Mouse (Mus musculus) MEL (cell line): ENCODE measurements around the gene Trio. TPM values are rescaled to one million over a fixed set of nuclear protein-coding genes. Genes with fewer than 3 reads are reported as not detected.

Source experiments
- DNase-seq: peaks from one replicate; pipeline ENCODE4 v3.0.0; 2011; ENCODE audit warnings: low read depth, low spot score
- H3K27ac ChIP-seq: 2 replicates; pipeline ENCODE4 v1.5.1; 2012; ENCODE audit warnings: low read depth, mild to moderate bottlenecking, control low read depth, low read length, moderate library complexity; ENCODE audit not compliant: control insufficient read depth
- H3K27me3 ChIP-seq, 2 experiments: fragments of 150-350 bp in 1 of 2; sonication (generic) in 1 of 2; 2 replicates each; pipeline ENCODE4 v1.6.1; 2012; ENCODE audit warnings: low read length in 2 of 2, mild to moderate bottlenecking in 2 of 2, improper control_type of control experiment in 1 of 2, moderate library complexity in 1 of 2; ENCODE audit not compliant: insufficient read depth in 2 of 2, control insufficient read depth in 1 of 2
- H3K36me3 ChIP-seq, 2 experiments: 2 replicates each; pipeline ENCODE4 v1.6.1; 2012 to 2014; ENCODE audit warnings: low read length in 2 of 2, improper control_type of control experiment in 1 of 2, inconsistent platforms in 1 of 2, mild to moderate bottlenecking in 1 of 2; ENCODE audit not compliant: insufficient read depth in 2 of 2, control insufficient read depth in 1 of 2
- H3K4me1 ChIP-seq, 2 experiments: fragments of 150-350 bp in 1 of 2; sonication (generic) in 1 of 2; 2 replicates each; pipeline ENCODE4 v1.6.1; 2012; ENCODE audit warnings: low read length in 2 of 2, improper control_type of control experiment in 1 of 2, mild to moderate bottlenecking in 1 of 2; ENCODE audit not compliant: insufficient read depth in 2 of 2, control insufficient read depth in 1 of 2
- H3K4me3 ChIP-seq, 2 experiments: fragments of 150-350 bp in 1 of 2; sonication (generic) in 1 of 2; 2 replicates each; pipeline ENCODE4 v1.5.1; 2012; ENCODE audit warnings: low read depth in 2 of 2, low read length in 2 of 2, mild to moderate bottlenecking in 2 of 2, moderate library complexity in 2 of 2, control low read depth in 1 of 2, improper control_type of control experiment in 1 of 2; ENCODE audit not compliant: control insufficient read depth in 1 of 2, insufficient read depth in 1 of 2
- H3K79me2 ChIP-seq: 2 replicates; pipeline ENCODE4 v1.6.1; 2012; ENCODE audit warnings: mild to moderate bottlenecking, low read length, moderate library complexity; ENCODE audit not compliant: control insufficient read depth, poor library complexity, insufficient read depth
- H3K9ac ChIP-seq: 2 replicates; pipeline ENCODE4 v1.6.1; 2012; ENCODE audit warnings: low read depth, mild to moderate bottlenecking, control low read depth, low read length, moderate library complexity; ENCODE audit not compliant: control insufficient read depth, poor library complexity, severe bottlenecking
- H3K9me3 ChIP-seq: fragments of 150-350 bp; sonication (generic); replicated peaks from 2 replicates; pipeline ENCODE4 v1.6.1; 2012; ENCODE audit warnings: mild to moderate bottlenecking, low read length, improper control_type of control experiment, moderate library complexity; ENCODE audit not compliant: insufficient read depth
- BHLHE40 ChIP-seq: IDR thresholded peaks from 2 replicates; pipeline ENCODE4 v1.6.1; 2012; ENCODE audit warnings: low read depth, mild to moderate bottlenecking, inconsistent platforms, low read length, improper control_type of control experiment, borderline replicate concordance
- CHD1 ChIP-seq: IDR thresholded peaks from 2 replicates; pipeline ENCODE4 v1.6.1; 2012; ENCODE audit warnings: low read depth, mild to moderate bottlenecking, inconsistent platforms, low read length, improper control_type of control experiment
- CHD2 ChIP-seq: IDR thresholded peaks from 2 replicates; pipeline ENCODE4 v1.6.1; 2011; ENCODE audit warnings: low read length, improper control_type of control experiment
- E2F4 ChIP-seq: IDR thresholded peaks from 2 replicates; pipeline ENCODE4 v1.6.1; 2011; ENCODE audit warnings: low read depth, low read length, improper control_type of control experiment, borderline replicate concordance
- ETS1 ChIP-seq: IDR thresholded peaks from 2 replicates; pipeline ENCODE4 v1.6.1; 2012; ENCODE audit warnings: low read depth, mild to moderate bottlenecking, inconsistent platforms, low read length, improper control_type of control experiment, moderate library complexity
- JUND ChIP-seq: IDR thresholded peaks from 2 replicates; pipeline ENCODE4 v1.6.1; 2011; ENCODE audit warnings: low read depth, mild to moderate bottlenecking, improper control_type of control experiment, low read length
- KAT2A ChIP-seq: conservative IDR thresholded peaks from 2 replicates; pipeline ENCODE4 v1.6.1; 2012; ENCODE audit warnings: low read depth, low read length, improper control_type of control experiment, inconsistent platforms
- MAZ ChIP-seq: IDR thresholded peaks from 2 replicates; pipeline ENCODE4 v1.6.1; 2012; ENCODE audit warnings: low read depth, mild to moderate bottlenecking, inconsistent platforms, low read length, improper control_type of control experiment
- MXI1 ChIP-seq: IDR thresholded peaks from 2 replicates; pipeline ENCODE4 v1.6.1; 2011; ENCODE audit warnings: mild to moderate bottlenecking, low read depth, low read length, improper control_type of control experiment
- MYB ChIP-seq: IDR thresholded peaks from 2 replicates; pipeline ENCODE4 v1.6.1; 2011; ENCODE audit warnings: mild to moderate bottlenecking, low read depth, low read length, improper control_type of control experiment
- POLR2A ChIP-seq, 2 experiments: IDR thresholded peaks; 2 replicates each; pipeline ENCODE4 v1.6.1; 2011 to 2012; ENCODE audit warnings: low read length in 2 of 2, mild to moderate bottlenecking in 2 of 2, control low read depth in 1 of 2, improper control_type of control experiment in 1 of 2, low read depth in 1 of 2, moderate library complexity in 1 of 2; ENCODE audit not compliant: control insufficient read depth in 1 of 2, insufficient read depth in 1 of 2, poor library complexity in 1 of 2
- TBP ChIP-seq: IDR thresholded peaks from 2 replicates; pipeline ENCODE4 v1.8.0; 2011; ENCODE audit warnings: low read depth, low read length, improper control_type of control experiment
- TCF12 ChIP-seq: IDR thresholded peaks from 2 replicates; pipeline ENCODE4 v1.6.1; 2014; ENCODE audit warnings: low read depth, mild to moderate bottlenecking, inconsistent platforms, low read length, improper control_type of control experiment, moderate library complexity
- UBTF ChIP-seq: IDR thresholded peaks from 2 replicates; pipeline ENCODE4 v1.6.1; 2012; ENCODE audit warnings: low read depth, mild to moderate bottlenecking, inconsistent platforms, low read length, improper control_type of control experiment, moderate library complexity, borderline replicate concordance; ENCODE audit not compliant: insufficient read depth
- ZC3H11A ChIP-seq: IDR thresholded peaks from 2 replicates; pipeline ENCODE4 v1.6.1; 2012; ENCODE audit warnings: low read depth, mild to moderate bottlenecking, inconsistent platforms, low read length, improper control_type of control experiment
- ZKSCAN1 ChIP-seq: IDR thresholded peaks from 2 replicates; pipeline ENCODE4 v1.6.1; 2012; ENCODE audit warnings: low read depth, mild to moderate bottlenecking, inconsistent platforms, low read length, improper control_type of control experiment, moderate library complexity
- ZMIZ1 ChIP-seq: IDR thresholded peaks from 2 replicates; pipeline ENCODE4 v1.6.1; 2012; ENCODE audit warnings: low read depth, mild to moderate bottlenecking, inconsistent platforms, low read length, improper control_type of control experiment, moderate library complexity
- ZNF384 ChIP-seq: IDR thresholded peaks from 2 replicates; pipeline ENCODE4 v1.6.1; 2012; ENCODE audit warnings: low read depth, mild to moderate bottlenecking, inconsistent platforms, low read length, improper control_type of control experiment
- polyA plus RNA-seq, 2 experiments: library from polyadenylated mRNA; stranded (reverse) in 1 of 2; unstranded in 1 of 2; fragments of >175 nt in 1 of 2; fragments of >200 nt in 1 of 2; gene quantifications; 2 replicates each; pipeline versions ENCODE4 v1.2.1 to v1.2.4; 2012; ENCODE audit warnings: low replicate concordance in 2 of 2, low read depth in 1 of 2; ENCODE audit not compliant: insufficient read length in 2 of 2, insufficient read depth in 1 of 2, missing spikeins in 1 of 2
- total RNA-seq: library from RNA; depleted of rRNA; stranded (reverse); fragments of 300-350 nt; gene quantifications from 2 replicates; pipeline ENCODE4 v1.2.3, GENCODE M21; 2012

Gene Trio
- total and polyA plus RNA-seq, 3 experiments, result 0.91 to 1.1 TPM; not detected in 1

DNA sequence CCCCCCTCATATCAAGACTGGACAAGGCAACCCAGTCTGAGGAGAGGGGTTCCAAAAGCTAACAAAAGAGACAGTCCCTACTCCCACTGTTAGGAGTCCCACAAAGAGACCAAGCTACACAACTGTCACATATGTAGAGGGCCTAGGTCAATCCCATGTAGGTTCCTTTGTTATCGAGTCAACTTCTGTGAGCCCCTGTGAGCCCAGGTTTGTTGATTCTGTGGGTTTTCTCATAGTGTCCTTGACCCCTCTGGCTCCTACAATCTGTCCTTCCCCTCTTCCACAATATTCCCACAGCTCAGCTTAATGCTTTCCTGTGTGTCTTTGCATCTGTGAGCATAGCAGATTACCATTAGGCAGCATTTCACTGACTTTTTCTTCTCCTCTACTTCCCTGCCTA is 28.5 kb upstream of the Trio start:
- Histone ChIP-seq H3K9me3 (no peaks in the 10 kb centered on the region), H3K36me3 (no peaks in the 10 kb centered on the region), H3K4me1 (no peaks in the 10 kb centered on the region), H3K27ac (no peak overlapping the region), H3K9ac (no peak overlapping the region), H3K27me3 (no peaks in the 10 kb centered on the region), H3K79me2 (no peaks in the 10 kb centered on the region), H3K4me3 (no peak overlapping the region)
- no peak for DNase-seq
- no peak for TF ChIP-seq MXI1
- no peak for TF ChIP-seq JUND
- TF ChIP-seq MYB, result no peak
- no peak for TF ChIP-seq ZNF384
- no peak for TF ChIP-seq CHD1
- TF ChIP-seq E2F4, result no peak
- TF ChIP-seq TBP, result no peak
- TF ChIP-seq TCF12, result no peak
- TF ChIP-seq MAZ, result no peak
- no peak for TF ChIP-seq ZKSCAN1
- no peak for TF ChIP-seq BHLHE40

DNA sequence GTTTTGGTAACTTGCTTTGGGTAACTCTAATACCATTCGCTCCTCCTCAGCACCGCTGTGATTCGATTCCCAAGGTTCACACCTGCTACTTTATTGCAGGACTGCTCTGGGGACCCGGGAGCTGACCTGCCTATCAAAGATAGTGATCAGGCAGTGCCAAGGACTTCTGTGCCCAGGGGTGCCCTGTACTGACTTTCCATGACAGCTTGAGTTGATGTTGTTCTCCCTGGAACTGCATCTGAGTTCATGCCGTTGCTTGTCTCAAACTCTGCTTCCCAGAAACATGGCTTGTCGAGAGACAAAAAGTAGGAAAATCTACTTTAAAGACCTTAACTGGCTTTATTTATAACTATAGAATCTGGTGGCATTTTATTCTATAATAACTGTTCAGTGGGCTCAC is 27.6 kb upstream of the Trio start:
- H3K79me2 ChIP-seq, result no peaks in the 10 kb centered on the region
- TF ChIP-seq TCF12 (no peak), ZNF384 (no peak), ZC3H11A (no peak), ZMIZ1 (no peak), POLR2A (IDR thresholded peaks at IDR 0.05; ENCODE audit: control insufficient read depth in 1 of 2, insufficient read depth in 1 of 2, low read depth in 1 of 2, low read length in 2 of 2, poor library complexity in 1 of 2) (no peak), UBTF (no peak), E2F4 (no peak), CHD1 (no peak), ETS1 (no peak), KAT2A (no peak), CHD2 (no peak), MAZ (no peak)
- H3K4me3 ChIP-seq, result no peak overlapping the region
- no peaks in the 10 kb centered on the region for H3K4me1 ChIP-seq
- no peaks in the 10 kb centered on the region for H3K9me3 ChIP-seq
- H3K36me3 ChIP-seq, result no peaks in the 10 kb centered on the region
- no peaks in the 10 kb centered on the region for H3K27me3 ChIP-seq
- H3K27ac ChIP-seq, result no peak overlapping the region
- H3K9ac ChIP-seq, result no peak overlapping the region
- DNase-seq, result no peak
